Comparison of ENCODE assay signal across 22 mouse cellular contexts in the genomic region with DNA sequence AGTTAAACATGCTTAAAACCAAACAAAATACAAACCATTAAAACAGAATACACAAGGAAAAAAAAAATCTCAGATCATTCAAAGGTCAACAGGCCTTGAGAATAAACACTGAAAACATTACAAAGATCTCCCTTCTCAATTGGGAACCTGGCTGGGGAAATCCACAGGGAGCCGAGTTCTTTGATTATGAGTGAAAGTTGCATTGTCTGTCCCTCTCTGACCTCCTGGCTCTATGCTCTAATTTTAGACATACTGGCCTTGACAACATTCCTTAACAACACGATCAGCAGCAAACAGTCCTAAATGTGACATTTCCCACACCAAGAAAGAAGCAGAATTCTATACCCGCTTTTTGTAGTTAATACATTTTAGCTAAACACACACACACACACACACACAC.
A peak's percentile ranks its signal among the peaks of the same experiment; 100 is the strongest.
DNase-seq lines count a peak whose midpoint lies in the region; ATAC-seq lines count a peak whose summit lies in the region.
"Had no signal": no experiment of that assay in that cellular context is flagged by ENCODE, and none has a peak within 500 bp of the region (broad histone marks: within the 10 kb centered on the region; RNA-seq: fewer than 3 reads in every experiment).

No protein-coding gene starts in this region.

- intact Hi-C loops in heart, postnatal 25 days (cut with DNase I): no loop called here
- intact Hi-C loops in heart, postnatal 10 days (cut with DNase I): no loop called here

- no peak for ATAC-seq in monocyte, adult 5-6 weeks (replicated peaks; ENCODE audit: insufficient number of reproducible peaks, low FRiP score, low TSS enrichment, poor library complexity, severe bottlenecking)
- ATAC-seq: CD4-positive, CD25-positive, alpha-beta regulatory T cell, adult 4 months; forebrain, embryonic 14.5 days; intestine, postnatal 0 days had no signal

- DNase-seq in embryo, embryonic 10.5 days (ENCODE audit: low spot score): peak; percentile 23
- DNase-seq in embryo, embryonic 10 days (ENCODE audit: low spot score): no peak
- peak; percentile 19 for DNase-seq in heart, adult 8-10 months (ENCODE audit: low spot score)
- no peak for DNase-seq in heart, postnatal 25 days (ENCODE audit: low spot score)
- peak; percentile 21 for DNase-seq in R1 (ENCODE audit: low read depth, low spot score)
- peak; percentile 22 to 31 for DNase-seq in heart, postnatal 10 days
- DNase-seq in c-Kit-positive CD71-positive TER-119-positive erythroid progenitor cells, embryonic 14.5 days (ENCODE audit: low spot score): no peak
- DNase-seq: cerebellum, adult 11 months; cerebellum, adult 9-10 months; cerebellum, postnatal 36 days; gastrocnemius, postnatal 25 days; kidney, adult 9 months; kidney, postnatal 25 days; lung, embryonic 14.5 days; lung, postnatal 14 days; midbrain, embryonic 14.5 days; right cerebral cortex, adult 18-20 months; right cerebral cortex, postnatal 4 days had no signal

Comparison
In these comparisons a context has a peak if more than half of its experiments do, and no peak if none do; other contexts are left out.
1. DNase-seq: peak in embryo, embryonic 10.5 days (single experiment), heart, adult 8-10 months (single experiment), R1 (single experiment) and heart, postnatal 10 days (2 of 2); none in embryo, embryonic 10 days (single experiment), heart, postnatal 25 days (single experiment) and c-Kit-positive CD71-positive TER-119-positive erythroid progenitor cells, embryonic 14.5 days (single experiment).